Mouse (Mus musculus): ENCODE measurements around the gene Nfasc. TPM values are rescaled to one million over a fixed set of nuclear protein-coding genes. Genes with fewer than 3 reads are reported as not detected.
A peak's percentile ranks its signal among the peaks of the same experiment; 100 is the strongest.

Nfasc gene
- polyA plus RNA-seq, 1 experiment from 2014 or later = 0.99 TPM

DNA sequence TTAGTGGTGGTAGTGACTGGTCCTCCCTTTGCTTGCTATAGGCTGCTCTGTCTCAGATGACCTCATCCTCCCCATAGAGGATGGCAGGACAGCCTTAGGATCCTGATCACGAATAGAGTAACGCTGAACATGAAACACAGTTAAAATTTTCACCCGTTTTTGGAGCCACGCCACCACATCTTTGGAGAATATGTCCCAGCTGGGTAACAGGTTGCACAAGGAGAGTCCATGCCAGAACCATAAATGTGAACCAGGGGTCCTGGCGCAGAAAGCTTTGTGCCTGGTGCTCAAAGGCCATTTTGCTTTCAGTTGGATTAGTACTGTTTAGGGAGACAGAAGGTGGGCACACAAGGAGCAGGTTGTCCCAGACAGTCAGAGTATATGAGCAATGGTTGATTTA lies 143.6 kb downstream of the Nfasc start:
- H3K4me1 ChIP-seq (ENCODE audit: control insufficient read depth, insufficient read depth, low read length) = no peaks in the 10 kb centered on the region
- H3K36me3 ChIP-seq (ENCODE audit: control insufficient read depth, insufficient read depth, low read length) = no peaks in the 10 kb centered on the region
- no peak overlapping the region for H3K9ac ChIP-seq (ENCODE audit: low read length)
- H3K4me2 ChIP-seq (ENCODE audit: low read depth, severe bottlenecking) = no peak overlapping the region
- ATAC-seq (ENCODE audit: insufficient number of reproducible peaks, low FRiP score, low TSS enrichment, low read depth) (no peak), DNase-seq (ENCODE audit: low spot score) (no peak)
- H3K27me3 ChIP-seq (ENCODE audit: control insufficient read depth, insufficient read depth, low read length) = no peaks in the 10 kb centered on the region
- H3K27ac ChIP-seq (replicated peaks; ENCODE audit: low read depth, low read length) = no peak overlapping the region
- WGBS = 80% methylated on average over 5 of the region's 5 CpGs
- H3K9me3 ChIP-seq (ENCODE audit: control insufficient read depth, low read length) = no peaks in the 10 kb centered on the region
- no peak overlapping the region for H3K4me3 ChIP-seq (ENCODE audit: low read depth, low read length)

DNA sequence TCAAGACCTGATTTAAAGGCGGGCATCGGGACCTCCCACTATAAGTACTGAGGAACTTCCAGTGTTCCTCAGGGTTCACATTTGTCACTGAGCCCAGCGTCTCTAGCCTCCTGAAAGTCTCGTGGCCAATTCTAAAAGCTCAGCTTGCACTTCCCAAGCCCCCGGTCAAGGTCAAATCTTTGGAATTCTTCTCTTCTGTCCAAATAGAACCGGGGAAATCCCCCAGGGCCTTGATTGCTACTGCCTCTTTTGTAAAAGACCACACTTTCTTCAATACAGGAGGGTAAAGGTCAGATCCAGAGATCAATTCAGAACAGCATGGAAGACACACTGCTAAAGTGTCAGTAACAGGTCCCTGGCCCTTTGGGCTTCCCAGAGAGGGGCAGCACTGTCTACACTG lies 145.9 kb downstream of the Nfasc start:
- ATAC-seq (ENCODE audit: insufficient number of reproducible peaks, low FRiP score, low TSS enrichment, low read depth) = no peak
- WGBS = 72% methylated on average over 6 of the region's 6 CpGs
- H3K27me3 ChIP-seq (ENCODE audit: control insufficient read depth, insufficient read depth, low read length) = no peaks in the 10 kb centered on the region

DNA sequence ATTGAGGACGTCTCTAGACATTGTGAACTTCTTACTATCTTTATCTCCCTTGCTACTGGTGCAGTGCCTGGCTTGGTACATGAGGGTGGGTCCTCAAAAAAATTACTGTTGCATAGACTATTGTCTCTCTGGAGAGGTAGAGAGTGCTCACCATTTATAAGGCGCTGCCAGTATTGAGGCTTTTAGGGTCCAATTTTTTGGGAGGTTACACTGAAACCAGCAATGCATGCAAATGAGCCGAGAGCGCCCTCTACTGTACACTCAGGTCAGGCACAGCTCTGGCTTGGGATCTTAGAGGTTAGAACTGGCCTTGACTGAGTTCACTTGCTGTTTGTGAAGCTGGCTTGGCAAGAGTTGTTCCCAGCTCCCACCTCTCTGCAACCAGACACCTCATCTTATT lies 147.0 kb downstream of the Nfasc start:
- H3K9ac ChIP-seq (ENCODE audit: low read length) = no peak overlapping the region
- H3K27ac ChIP-seq (replicated peaks; ENCODE audit: low read depth, low read length) = no peak overlapping the region
- no peak overlapping the region for H3K4me3 ChIP-seq (ENCODE audit: low read depth, low read length)
- H3K27me3 ChIP-seq (ENCODE audit: control insufficient read depth, insufficient read depth, low read length) = no peaks in the 10 kb centered on the region
- H3K4me1 ChIP-seq (ENCODE audit: control insufficient read depth, insufficient read depth, low read length) = no peaks in the 10 kb centered on the region
- ATAC-seq (ENCODE audit: insufficient number of reproducible peaks, low FRiP score, low TSS enrichment, low read depth) (no peak), DNase-seq (ENCODE audit: low spot score) (peak; percentile 89)
- no peak overlapping the region for H3K4me2 ChIP-seq (ENCODE audit: low read depth, severe bottlenecking)
- 24% methylated on average over 4 of the region's 4 CpGs for WGBS
- no peaks in the 10 kb centered on the region for H3K36me3 ChIP-seq (ENCODE audit: control insufficient read depth, insufficient read depth, low read length)
- H3K9me3 ChIP-seq (ENCODE audit: control insufficient read depth, low read length) = no peaks in the 10 kb centered on the region

More for the DNA sequence above, 145.9 kb downstream of the Nfasc start:
- no peaks in the 10 kb centered on the region for H3K36me3 ChIP-seq (ENCODE audit: control insufficient read depth, insufficient read depth, low read length)
- H3K27ac ChIP-seq (replicated peaks; ENCODE audit: low read depth, low read length) = no peak overlapping the region
- no peak overlapping the region for H3K4me2 ChIP-seq (ENCODE audit: low read depth, severe bottlenecking)
- no peak overlapping the region for H3K4me3 ChIP-seq (ENCODE audit: low read depth, low read length)
- H3K4me1 ChIP-seq (ENCODE audit: control insufficient read depth, insufficient read depth, low read length) = no peaks in the 10 kb centered on the region
- H3K9ac ChIP-seq (ENCODE audit: low read length) = no peak overlapping the region
- DNase-seq (ENCODE audit: low spot score) = no peak
- no peaks in the 10 kb centered on the region for H3K9me3 ChIP-seq (ENCODE audit: control insufficient read depth, low read length)

DNA sequence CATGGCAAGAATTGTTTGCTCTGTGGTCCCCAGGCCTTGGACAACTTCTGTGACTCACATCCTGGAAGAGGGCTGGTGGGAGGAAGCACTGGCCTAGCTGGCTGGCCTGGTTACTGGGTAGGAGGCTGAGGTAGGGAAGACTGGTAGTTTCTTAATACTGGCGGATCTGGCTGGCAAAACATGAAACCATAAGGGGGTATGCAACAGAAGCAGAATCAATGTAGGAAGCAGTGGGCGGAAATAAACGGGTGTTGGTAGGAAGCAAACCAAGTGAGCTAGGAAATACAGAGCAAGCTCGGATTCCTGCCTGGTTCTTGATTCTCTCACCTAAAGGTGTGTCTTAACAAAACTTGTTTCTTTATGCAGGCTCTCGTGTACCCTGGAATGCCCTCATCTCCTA lies 149.5 kb downstream of the Nfasc start:
- Histone ChIP-seq H3K4me3 (ENCODE audit: low read depth, low read length) (no peak overlapping the region), H3K9me3 (ENCODE audit: control insufficient read depth, low read length) (no peaks in the 10 kb centered on the region), H3K27ac (replicated peaks; ENCODE audit: low read depth, low read length) (no peak overlapping the region), H3K4me1 (ENCODE audit: control insufficient read depth, insufficient read depth, low read length) (no peaks in the 10 kb centered on the region), H3K4me2 (ENCODE audit: low read depth, severe bottlenecking) (no peak overlapping the region), H3K27me3 (ENCODE audit: control insufficient read depth, insufficient read depth, low read length) (no peaks in the 10 kb centered on the region), H3K36me3 (ENCODE audit: control insufficient read depth, insufficient read depth, low read length) (no peaks in the 10 kb centered on the region), H3K9ac (ENCODE audit: low read length) (no peak overlapping the region)
- DNase-seq (ENCODE audit: low spot score) (no peak), ATAC-seq (ENCODE audit: insufficient number of reproducible peaks, low FRiP score, low TSS enrichment, low read depth) (no peak)
- 85% methylated on average over 5 of the region's 5 CpGs for WGBS

DNA sequence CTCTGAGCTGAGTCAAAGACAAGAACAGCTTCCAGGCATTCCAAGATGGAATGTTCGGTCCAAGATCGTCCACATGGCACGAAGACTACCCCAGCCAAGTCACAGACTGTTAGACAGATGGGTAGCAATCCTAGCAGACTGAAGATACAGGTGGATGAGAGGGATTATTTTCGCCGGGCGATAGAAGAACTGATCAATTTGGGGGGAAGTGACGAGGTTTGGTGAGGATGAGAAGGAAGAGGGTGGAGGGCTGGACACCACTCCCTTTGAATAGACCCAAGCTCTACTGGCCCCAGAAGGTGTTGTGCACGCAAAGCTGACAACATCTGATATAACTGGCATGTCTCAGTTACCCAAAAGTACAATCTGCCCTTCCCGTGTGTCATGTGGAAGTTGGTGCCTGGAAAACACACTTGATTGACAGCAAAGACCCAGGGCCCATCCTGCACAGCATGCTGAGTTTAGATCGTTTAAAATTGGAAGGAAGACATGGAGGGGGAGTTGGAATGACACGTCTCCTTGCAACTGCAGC lies 150.1 kb downstream of the Nfasc start:
- DNase-seq (ENCODE audit: low spot score) = no peak
- Histone ChIP-seq H3K4me2 (ENCODE audit: low read depth, severe bottlenecking) (no peak overlapping the region), H3K4me1 (ENCODE audit: control insufficient read depth, insufficient read depth, low read length) (no peaks in the 10 kb centered on the region), H3K36me3 (ENCODE audit: control insufficient read depth, insufficient read depth, low read length) (no peaks in the 10 kb centered on the region), H3K9ac (ENCODE audit: low read length) (no peak overlapping the region), H3K4me3 (ENCODE audit: low read depth, low read length) (no peak overlapping the region), H3K27me3 (ENCODE audit: control insufficient read depth, insufficient read depth, low read length) (no peaks in the 10 kb centered on the region), H3K9me3 (ENCODE audit: control insufficient read depth, low read length) (no peaks in the 10 kb centered on the region), H3K27ac (replicated peaks; ENCODE audit: low read depth, low read length) (no peak overlapping the region)
- no peak for ATAC-seq (ENCODE audit: insufficient number of reproducible peaks, low FRiP score, low TSS enrichment, low read depth)
- 89% methylated on average over 11 of the region's 11 CpGs for WGBS

DNA sequence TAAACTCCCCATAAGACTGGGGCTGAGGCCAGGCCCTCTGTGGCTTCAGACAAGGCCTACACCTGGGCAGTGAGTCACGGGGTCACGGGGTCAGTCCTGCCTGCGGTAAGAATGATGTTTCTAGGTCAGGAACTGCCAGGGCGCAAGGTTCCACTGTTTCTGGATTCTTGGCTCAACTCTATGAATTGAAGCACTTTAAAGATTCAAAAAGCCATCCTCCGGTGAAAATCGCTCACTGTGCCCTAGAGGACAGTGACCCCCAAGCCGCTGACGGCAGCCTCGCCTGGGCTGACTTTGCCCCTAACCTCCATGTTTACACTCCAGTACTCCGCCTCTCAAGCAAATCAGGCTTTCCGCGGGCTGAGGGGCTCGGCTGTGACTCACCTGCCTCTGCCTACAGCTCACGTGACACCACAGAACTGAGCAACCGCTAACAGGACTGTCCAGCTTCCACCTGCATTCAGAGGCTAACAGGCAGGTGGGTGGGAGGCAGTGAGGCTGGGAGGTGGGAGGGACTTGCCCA lies 154.9 kb downstream of the Nfasc start:
- ATAC-seq (ENCODE audit: insufficient number of reproducible peaks, low FRiP score, low TSS enrichment, low read depth) = no peak
- Histone ChIP-seq H3K27me3 (ENCODE audit: control insufficient read depth, insufficient read depth, low read length) (no peaks in the 10 kb centered on the region), H3K9me3 (ENCODE audit: control insufficient read depth, low read length) (no peaks in the 10 kb centered on the region), H3K4me1 (ENCODE audit: control insufficient read depth, insufficient read depth, low read length) (no peaks in the 10 kb centered on the region), H3K36me3 (ENCODE audit: control insufficient read depth, insufficient read depth, low read length) (no peaks in the 10 kb centered on the region), H3K27ac (replicated peaks; ENCODE audit: low read depth, low read length) (no peak overlapping the region), H3K4me3 (ENCODE audit: low read depth, low read length) (no peak overlapping the region), H3K9ac (ENCODE audit: low read length) (no peak overlapping the region), H3K4me2 (ENCODE audit: low read depth, severe bottlenecking) (no peak overlapping the region)
- 49% methylated on average over 15 of the region's 15 CpGs for WGBS
- DNase-seq (ENCODE audit: low spot score) = no peak

DNA sequence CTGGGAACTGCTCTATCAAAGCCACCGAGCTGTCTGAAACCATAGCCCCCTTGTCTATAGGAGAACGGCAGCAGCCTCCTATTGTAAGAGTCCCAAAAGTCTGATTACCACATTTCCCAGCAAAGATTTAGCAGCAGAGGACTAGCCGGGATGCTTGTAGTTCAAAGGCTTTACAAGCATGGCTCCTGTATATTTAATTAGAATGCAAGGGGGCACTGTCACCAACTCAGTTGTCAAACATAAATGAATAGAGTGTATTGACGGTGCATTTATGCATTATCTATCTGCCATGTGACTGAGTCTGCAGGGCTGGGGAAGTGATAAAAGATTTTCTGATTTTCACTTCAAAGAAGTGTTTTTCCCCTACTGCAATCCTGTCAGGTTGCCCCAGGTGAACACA lies 156.2 kb downstream of the Nfasc start:
- H3K4me3 ChIP-seq (ENCODE audit: low read depth, low read length) = no peak overlapping the region
- no peak overlapping the region for H3K4me2 ChIP-seq (ENCODE audit: low read depth, severe bottlenecking)
- no peak for DNase-seq (ENCODE audit: low spot score)
- no peak overlapping the region for H3K27ac ChIP-seq (replicated peaks; ENCODE audit: low read depth, low read length)
- no peaks in the 10 kb centered on the region for H3K9me3 ChIP-seq (ENCODE audit: control insufficient read depth, low read length)
- no peaks in the 10 kb centered on the region for H3K27me3 ChIP-seq (ENCODE audit: control insufficient read depth, insufficient read depth, low read length)
- 73% methylated on average over 4 of the region's 4 CpGs for WGBS
- no peak for ATAC-seq (ENCODE audit: insufficient number of reproducible peaks, low FRiP score, low TSS enrichment, low read depth)
- H3K36me3 ChIP-seq (ENCODE audit: control insufficient read depth, insufficient read depth, low read length) = no peaks in the 10 kb centered on the region
- H3K9ac ChIP-seq (ENCODE audit: low read length) = no peak overlapping the region
- H3K4me1 ChIP-seq (ENCODE audit: control insufficient read depth, insufficient read depth, low read length) = no peaks in the 10 kb centered on the region

DNA sequence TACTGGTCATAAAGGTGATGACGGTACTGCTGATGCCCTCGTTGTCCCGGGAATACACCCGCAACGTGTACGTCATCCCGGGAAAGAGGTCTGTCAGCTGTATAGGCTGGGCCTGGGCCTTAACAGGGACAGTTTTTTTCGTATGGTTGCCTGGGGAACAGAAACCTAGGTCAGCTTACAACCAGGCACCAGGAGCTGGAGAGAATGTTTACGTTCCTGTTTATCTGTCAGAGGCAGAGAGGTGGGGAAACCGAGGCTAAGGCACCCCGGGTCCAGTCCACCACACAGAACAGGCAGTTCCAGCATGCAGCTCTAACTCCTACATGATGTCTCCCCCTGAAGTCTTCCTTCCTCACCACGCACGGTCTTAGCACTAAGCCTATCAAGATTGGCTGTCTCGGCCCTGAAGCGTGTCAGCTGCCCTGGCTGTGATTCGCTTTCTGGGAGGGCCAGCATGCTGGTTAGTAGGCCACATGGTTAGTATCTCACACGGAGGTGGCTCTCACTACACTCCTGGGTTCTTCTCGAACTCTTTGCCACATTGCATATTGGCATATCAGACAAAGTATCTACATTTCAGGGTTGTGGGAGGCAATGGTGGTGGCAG lies 158.5 kb downstream of the Nfasc start:
- Histone ChIP-seq H3K9me3 (ENCODE audit: control insufficient read depth, low read length) (no peaks in the 10 kb centered on the region), H3K36me3 (ENCODE audit: control insufficient read depth, insufficient read depth, low read length) (no peaks in the 10 kb centered on the region), H3K27me3 (ENCODE audit: control insufficient read depth, insufficient read depth, low read length) (no peaks in the 10 kb centered on the region), H3K4me2 (ENCODE audit: low read depth, severe bottlenecking) (no peak overlapping the region; the same call in 1 of the 2 replicates), H3K9ac (ENCODE audit: low read length) (no peak overlapping the region), H3K4me1 (ENCODE audit: control insufficient read depth, insufficient read depth, low read length) (no peaks in the 10 kb centered on the region), H3K4me3 (ENCODE audit: low read depth, low read length) (no peak overlapping the region), H3K27ac (replicated peaks; ENCODE audit: low read depth, low read length) (no peak overlapping the region)
- no peak for ATAC-seq (ENCODE audit: insufficient number of reproducible peaks, low FRiP score, low TSS enrichment, low read depth)
- no peak for DNase-seq (ENCODE audit: low spot score)
- WGBS = 80% methylated on average over 18 of the region's 18 CpGs

Data from limb, embryonic 11.5 days (tissue).